Mouse (Mus musculus) spleen, postnatal 14 days (tissue): Measurements from ENCODE around the gene Rabep1.
"Not testable (repeated sequence)": the region's sequence is repeated elsewhere in the genome, so short reads cannot be mapped to it uniquely, and the experiment has no call there.

ENCODE experiments used
- DNase-seq, 2 experiments: peaks; one replicate each; pipeline ENCODE4 v3.0.0; 2021 to 2022; ENCODE audit warnings: low spot score in 2 of 2

The Rabep1 gene

GRCm38 (mm10) chr11:70891616-70892015 lies 47.0 kb downstream of the Rabep1 start:
- no peak for DNase-seq

DNA sequence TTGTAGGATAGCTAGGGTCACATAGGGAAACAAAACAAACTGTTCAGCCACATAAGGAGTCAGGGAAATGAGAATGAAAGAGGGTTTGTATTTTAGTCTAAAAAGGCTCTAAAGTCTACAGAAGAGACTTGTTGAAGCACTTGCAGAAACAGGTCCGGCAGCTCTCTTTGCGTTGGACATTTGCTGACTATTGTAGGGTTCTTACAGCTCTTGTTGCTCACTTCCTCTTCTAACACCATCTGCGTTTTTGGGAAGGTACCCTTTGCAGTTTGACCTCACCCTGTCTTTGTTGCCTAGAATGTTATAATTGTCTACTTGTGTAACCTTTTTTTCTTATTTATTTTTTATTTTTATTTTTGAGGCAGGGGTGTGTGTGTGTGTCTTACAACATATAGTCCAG lies 53.1 kb downstream of the Rabep1 start:
- no peak for DNase-seq

DNA sequence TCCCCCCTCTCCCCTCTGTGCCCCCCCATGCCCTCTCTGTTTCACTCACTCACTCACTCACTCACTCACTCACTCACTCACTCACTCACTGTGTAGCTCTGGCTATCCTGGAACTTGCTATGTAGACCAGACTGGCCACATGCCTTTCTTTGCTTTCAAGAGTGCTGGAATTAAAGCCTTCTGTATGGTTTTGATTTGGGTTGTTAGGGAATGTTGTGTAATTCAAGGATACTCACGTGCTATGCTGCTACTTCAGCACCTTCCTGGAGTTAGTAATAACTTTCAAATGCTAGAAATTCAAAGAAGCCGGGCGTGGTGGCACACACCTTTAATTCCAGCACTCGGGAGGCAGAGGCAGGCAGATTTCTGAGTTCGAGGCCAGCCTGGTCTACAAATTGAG lies 53.6 kb downstream of the Rabep1 start:
- not testable (repeated sequence) for DNase-seq

GRCm38 (mm10) chr11:70906681-70907080 lies 62.1 kb downstream of the Rabep1 start:
- no peak for DNase-seq

DNA sequence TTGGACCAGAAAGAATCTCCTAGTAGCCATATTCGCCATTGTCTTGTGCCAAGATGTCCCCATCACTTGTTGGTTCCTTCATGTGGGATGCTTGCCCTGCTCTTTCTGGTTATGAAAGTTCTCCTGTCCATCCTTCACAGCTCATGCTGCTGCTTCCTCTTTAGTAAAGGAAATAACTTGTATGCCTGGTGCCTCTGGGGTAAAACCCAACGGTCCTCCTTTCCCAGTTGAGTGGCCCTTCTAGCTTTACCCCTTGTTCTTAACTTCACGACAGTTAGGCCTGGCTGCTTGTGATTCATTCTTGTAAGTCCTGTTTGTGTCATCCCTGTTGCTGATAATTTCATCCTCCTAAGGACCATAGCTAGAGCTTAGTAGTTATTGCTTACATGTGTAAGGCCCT lies 66.7 kb downstream of the Rabep1 start:
- no peak for DNase-seq

DNA sequence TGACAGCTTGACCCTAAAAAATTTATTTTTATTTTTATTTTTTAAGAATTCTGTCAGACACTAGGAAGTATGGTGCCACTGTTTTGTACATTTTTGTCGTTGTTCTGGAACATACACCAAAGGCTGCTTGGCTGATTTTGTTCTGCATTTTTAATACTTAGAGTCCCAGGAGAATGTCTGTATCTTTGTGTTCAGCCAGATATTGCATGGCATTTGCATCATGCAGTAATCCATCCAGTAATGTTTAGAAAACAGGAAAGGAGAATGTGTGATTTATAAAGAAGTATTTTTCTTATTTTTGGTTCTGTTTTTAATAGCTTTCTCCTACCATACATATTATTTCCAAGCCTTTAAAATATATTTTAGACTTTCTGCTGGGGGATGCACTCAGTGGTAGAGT lies 67.3 kb downstream of the Rabep1 start:
- DNase-seq: no peak

- no peak for DNase-seq
Observed at GRCm38 (mm10) chr11:70917896-70918295, 73.3 kb downstream of the Rabep1 start.

DNA sequence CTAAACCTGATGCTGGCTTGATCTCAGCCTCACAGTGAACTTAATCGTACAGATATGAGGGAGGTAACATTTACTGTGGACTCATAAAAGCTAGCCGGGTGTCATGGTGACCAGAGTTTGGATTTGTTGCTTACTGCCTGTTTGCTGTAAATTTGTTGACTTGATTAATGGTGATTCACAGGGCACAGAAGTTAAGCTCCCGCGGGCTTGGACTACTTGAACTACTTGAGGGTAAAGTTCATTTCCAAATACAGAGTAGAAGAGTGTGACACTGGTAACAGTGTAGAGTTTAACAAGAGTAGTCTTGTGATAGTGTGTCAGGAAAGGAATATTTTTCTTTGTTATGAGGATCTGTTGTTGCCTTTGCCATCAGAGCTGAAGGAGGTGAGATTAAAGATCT lies 74.9 kb downstream of the Rabep1 start:
- DNase-seq: no peak

GRCm38 (mm10) chr11:70931461-70931860 lies 86.9 kb downstream of the Rabep1 start:
- no peak for DNase-seq

GRCm38 (mm10) chr11:70935316-70935715 lies 90.7 kb downstream of the Rabep1 start:
- no peak for DNase-seq

DNA sequence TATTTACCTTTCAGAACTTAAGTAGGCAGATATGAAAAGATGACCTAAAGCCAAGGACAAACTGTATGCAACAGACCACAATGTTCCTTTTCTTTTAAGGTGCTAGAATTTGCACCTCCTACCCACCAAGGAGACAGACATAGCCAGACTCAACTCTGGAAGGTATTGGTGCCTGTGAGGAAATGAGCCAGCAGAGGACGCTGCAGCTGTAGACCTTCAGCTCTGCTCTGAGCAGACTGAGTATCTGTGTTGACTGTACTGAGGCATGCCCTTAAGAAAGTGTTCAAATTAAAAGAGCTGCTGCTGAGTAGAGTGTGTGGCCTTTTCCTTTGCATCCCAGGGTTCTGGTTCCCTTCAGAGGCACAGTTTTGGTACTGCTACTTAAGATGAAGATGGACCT lies 98.0 kb downstream of the Rabep1 start:
- DNase-seq: no peak

DNA sequence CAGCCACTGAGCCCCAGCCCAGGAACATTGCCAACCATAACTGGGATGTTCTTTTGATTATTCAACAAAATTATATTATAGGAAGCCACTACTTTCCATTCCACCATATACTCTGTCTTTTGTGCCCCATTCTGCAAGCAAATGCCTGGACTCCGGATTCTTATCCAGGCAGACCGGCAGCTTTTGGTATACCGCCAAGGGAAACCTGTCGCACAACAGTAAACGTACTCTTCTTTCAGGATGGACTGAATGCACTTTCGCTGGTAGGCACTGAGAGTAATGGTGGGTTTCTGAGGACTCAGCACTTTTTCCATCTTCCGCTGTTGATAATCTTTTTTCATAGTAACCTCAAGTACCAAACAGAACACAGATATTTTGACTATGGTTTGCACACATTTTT lies 99.1 kb downstream of the Rabep1 start:
- DNase-seq: no peak

- no peak for DNase-seq
Observed at GRCm38 (mm10) chr11:70944935-70945817, 100.6 kb downstream of the Rabep1 start.

GRCm38 (mm10) chr11:70954711-70955110 lies 110.1 kb downstream of the Rabep1 start:
- DNase-seq: no peak

DNA sequence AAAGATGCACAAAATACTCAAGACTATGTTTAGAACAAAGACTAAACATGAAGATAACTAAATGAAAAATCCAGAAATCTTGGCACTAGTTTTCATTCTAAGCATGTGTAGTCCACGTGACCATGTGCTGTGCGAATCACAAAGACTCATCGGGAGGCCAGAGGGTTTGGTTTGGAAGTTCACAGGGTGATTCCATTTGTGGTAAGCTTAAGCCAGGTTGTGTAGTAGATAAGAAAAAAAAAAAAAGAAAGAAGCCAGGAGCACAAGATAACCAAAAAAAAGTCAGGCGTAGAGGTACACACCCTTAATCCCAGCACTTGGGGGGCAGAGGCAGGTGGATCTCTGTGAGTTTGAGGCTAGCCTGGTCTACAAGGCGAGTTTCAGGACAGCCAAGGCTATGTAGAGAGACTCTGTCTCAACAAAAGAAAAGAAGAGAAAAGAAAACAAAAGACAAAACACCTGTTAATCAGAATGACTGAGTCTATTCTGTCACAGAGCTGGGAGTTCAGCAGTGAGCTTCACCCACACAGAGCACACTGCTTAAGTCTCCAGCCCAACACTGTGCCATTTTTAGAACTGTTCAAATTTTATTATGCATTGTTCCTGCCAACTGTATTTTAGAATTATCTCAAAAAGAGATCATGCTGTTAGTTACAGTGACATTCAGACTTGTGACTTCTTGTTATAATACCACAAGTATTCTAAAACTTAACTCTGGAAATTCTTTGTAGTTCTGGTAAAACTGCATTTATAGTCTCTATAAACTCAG lies 116.4 kb downstream of the Rabep1 start:
- DNase-seq: no peak

DNA sequence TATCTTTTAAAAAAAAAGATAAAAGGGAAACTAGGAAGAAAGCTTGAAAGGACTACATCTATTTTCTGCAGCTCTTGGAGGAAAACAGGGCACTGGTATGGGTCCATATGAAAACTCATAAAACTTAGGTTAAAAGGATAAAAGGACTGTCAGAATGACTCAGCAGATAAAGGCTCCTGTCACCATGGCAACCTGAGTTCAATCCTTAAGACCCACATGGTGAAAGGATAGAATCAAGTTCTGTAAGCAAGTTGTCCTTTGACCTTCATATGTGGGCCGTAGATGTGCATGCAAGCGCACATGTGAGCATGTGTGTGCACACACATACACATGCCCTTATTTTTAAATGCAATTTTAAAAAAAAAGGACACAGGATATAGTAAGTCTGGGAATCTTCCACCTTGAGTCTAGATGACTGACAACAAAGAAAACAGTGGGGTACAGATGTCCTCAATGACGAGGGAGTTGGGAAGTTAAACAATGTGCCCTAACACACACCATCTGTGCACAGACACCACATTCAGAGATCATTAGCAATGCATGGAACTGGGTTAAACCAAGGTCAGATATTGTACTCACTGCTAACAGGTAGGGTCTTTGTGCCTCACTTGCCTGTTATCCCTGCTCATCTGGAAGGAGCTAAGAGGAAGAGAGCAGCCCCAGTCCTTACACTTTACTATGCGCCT lies 119.8 kb downstream of the Rabep1 start:
- no peak for DNase-seq

DNA sequence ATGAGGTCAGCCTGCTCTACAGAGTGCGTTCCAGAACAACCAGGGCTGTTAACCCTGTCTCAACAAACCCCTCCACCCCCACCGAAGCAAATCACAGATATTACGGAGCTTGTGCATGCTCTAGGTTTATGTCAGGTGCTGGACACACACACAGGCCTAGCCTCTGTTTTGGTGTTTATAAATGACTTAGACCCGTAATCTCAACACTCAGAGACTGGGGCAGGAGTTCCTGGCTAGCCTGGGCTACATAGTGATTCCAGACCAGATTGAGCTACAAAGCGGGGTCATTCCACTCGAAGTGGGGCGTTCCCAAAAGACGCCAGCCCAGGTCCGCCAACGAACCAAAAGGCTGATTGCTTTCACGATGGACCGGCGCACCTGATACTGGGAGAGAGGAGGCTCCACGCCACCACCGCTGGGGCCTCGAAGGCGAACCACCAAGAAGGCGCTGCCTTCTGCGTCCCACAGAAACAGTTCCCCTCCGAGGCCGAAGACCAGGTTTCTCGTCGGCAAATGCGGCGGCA lies 124.8 kb downstream of the Rabep1 start:
- DNase-seq: no peak

GRCm38 (mm10) chr11:70969821-70970559 lies 125.4 kb downstream of the Rabep1 start, which contains the start of the genes Nup88 and Rpain:
Gene Nup88 (minus strand): TSS chr11:70969973.
Gene Rpain (plus strand): TSS chr11:70970213.
- DNase-seq: peak; percentile 83 to 86

GRCm38 (mm10) chr11:70970560-70971540 lies 126.3 kb downstream of the Rabep1 start:
- DNase-seq: peak in 1 of 2 experiments; percentile 16

DNA sequence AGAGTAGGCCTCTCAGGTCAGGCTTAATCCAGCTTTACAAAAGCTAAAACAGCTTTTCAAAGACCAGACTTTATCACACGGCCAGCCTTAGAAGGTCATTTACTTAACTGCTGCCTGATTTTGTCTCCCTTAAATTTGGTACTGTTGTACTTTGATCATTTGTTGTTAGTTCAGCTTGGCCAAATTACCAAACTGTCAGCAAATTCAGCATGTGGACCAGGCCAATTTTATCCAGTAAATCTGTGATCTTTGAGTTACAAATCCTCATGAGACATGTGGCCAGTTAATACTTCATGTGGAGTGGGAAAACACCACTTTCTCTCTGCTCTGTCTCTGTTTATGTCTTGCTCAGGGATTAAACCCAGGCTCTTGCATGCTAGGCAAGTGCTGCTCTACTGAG lies 128.0 kb downstream of the Rabep1 start:
- no peak for DNase-seq
